Mouse (Mus musculus): ENCODE data around the gene Mthfd2. TPM values are rescaled to one million over a fixed set of nuclear protein-coding genes. Genes with fewer than 3 reads are reported as not detected.

The Mthfd2 gene
- polyA plus RNA-seq, 1 experiment from 2014 or later = 25.4 TPM

Other genes with a start within 250 kb of the Mthfd2 start
- gene Pcgf1, start 248.0 kb downstream of the Mthfd2 start, polyA plus RNA-seq (2015; fragmentation: Nextera tagmentation; extraction: Ambion mirVana) = 48.1 and 49.2 TPM in 2 replicates
- gene Lbx2, start 239.5 kb downstream of the Mthfd2 start, polyA plus RNA-seq (2015; fragmentation: Nextera tagmentation; extraction: Ambion mirVana) = not detected in 2 replicates
- 3.8 and 4.3 TPM in 2 replicates for gene Ccdc142, start 224.3 kb downstream of the Mthfd2 start, polyA plus RNA-seq (2015; fragmentation: Nextera tagmentation; extraction: Ambion mirVana)
- gene Gm42688, start 224.3 kb downstream of the Mthfd2 start, polyA plus RNA-seq (2015; fragmentation: Nextera tagmentation; extraction: Ambion mirVana) = 4.0 and 4.3 TPM in 2 replicates
- gene Mrpl53, start 216.9 kb downstream of the Mthfd2 start, polyA plus RNA-seq (2015; fragmentation: Nextera tagmentation; extraction: Ambion mirVana) = 121 and 126 TPM in 2 replicates
- gene Mogs, start 210.4 kb downstream of the Mthfd2 start, polyA plus RNA-seq (2015; fragmentation: Nextera tagmentation; extraction: Ambion mirVana) = 24.2 and 26.7 TPM in 2 replicates
- 229 and 231 TPM in 2 replicates for gene Wbp1, start 204.3 kb downstream of the Mthfd2 start, polyA plus RNA-seq (2015; fragmentation: Nextera tagmentation; extraction: Ambion mirVana)
- 15.6 and 16.5 TPM in 2 replicates for gene Ino80b, start 200.5 kb downstream of the Mthfd2 start, polyA plus RNA-seq (2015; fragmentation: Nextera tagmentation; extraction: Ambion mirVana)
- gene Rtkn, start 190.4 kb downstream of the Mthfd2 start, polyA plus RNA-seq (2015; fragmentation: Nextera tagmentation; extraction: Ambion mirVana) = 6.1 and 7.0 TPM in 2 replicates
- 18.3 and 18.6 TPM in 2 replicates for gene Wdr54, start 169.5 kb downstream of the Mthfd2 start, polyA plus RNA-seq (2015; fragmentation: Nextera tagmentation; extraction: Ambion mirVana)
- gene 1700003E16Rik, start 169.5 kb downstream of the Mthfd2 start, polyA plus RNA-seq (2015; fragmentation: Nextera tagmentation; extraction: Ambion mirVana) = 5.2 and 6.9 TPM in 2 replicates
- gene Dctn1, start 160.0 kb downstream of the Mthfd2 start, polyA plus RNA-seq (2015; fragmentation: Nextera tagmentation; extraction: Ambion mirVana) = 143 and 147 TPM in 2 replicates
- gene Slc4a5, start 106.1 kb downstream of the Mthfd2 start, polyA plus RNA-seq (2015; fragmentation: Nextera tagmentation; extraction: Ambion mirVana) = 0.46 and 0.85 TPM in 2 replicates
- 32.4 and 32.8 TPM in 2 replicates for gene Mob1a, start 108 bp upstream of the Mthfd2 start, polyA plus RNA-seq (2015; fragmentation: Nextera tagmentation; extraction: Ambion mirVana)
- gene Bola3, start 23.2 kb upstream of the Mthfd2 start, polyA plus RNA-seq (2015; fragmentation: Nextera tagmentation; extraction: Ambion mirVana) = 58.8 and 59.7 TPM in 2 replicates
- gene Tet3, start 133.2 kb upstream of the Mthfd2 start, polyA plus RNA-seq (2015; fragmentation: Nextera tagmentation; extraction: Ambion mirVana) = 71.3 and 73.7 TPM in 2 replicates
- gene Dguok, start 181.1 kb upstream of the Mthfd2 start, polyA plus RNA-seq (2015; fragmentation: Nextera tagmentation; extraction: Ambion mirVana) = 71.2 and 72.2 TPM in 2 replicates
- gene Actg2, start 210.4 kb upstream of the Mthfd2 start, polyA plus RNA-seq (2015; fragmentation: Nextera tagmentation; extraction: Ambion mirVana) = 1.1 TPM in 2 replicates
- 49.6 and 52.4 TPM in 2 replicates for gene Stambp, start 246.8 kb upstream of the Mthfd2 start, polyA plus RNA-seq (2015; fragmentation: Nextera tagmentation; extraction: Ambion mirVana)